Mouse (Mus musculus) inflammation-experienced regulatory T-cells, adult 16 weeks (primary cell): ENCODE results near the gene Itih2. TPM values are rescaled to one million over a fixed set of nuclear protein-coding genes. Genes with fewer than 3 reads are reported as not detected.

Experiments used
- polyA plus RNA-seq: library from polyadenylated mRNA; unstranded; fragments of 100-300 nt; shearing (Covaris generic); gene quantifications from one replicate; pipeline ENCODE4 v1.2.1, GENCODE M21; 2017

The Itih2 gene
- polyA plus RNA-seq, result not detected

DNA sequence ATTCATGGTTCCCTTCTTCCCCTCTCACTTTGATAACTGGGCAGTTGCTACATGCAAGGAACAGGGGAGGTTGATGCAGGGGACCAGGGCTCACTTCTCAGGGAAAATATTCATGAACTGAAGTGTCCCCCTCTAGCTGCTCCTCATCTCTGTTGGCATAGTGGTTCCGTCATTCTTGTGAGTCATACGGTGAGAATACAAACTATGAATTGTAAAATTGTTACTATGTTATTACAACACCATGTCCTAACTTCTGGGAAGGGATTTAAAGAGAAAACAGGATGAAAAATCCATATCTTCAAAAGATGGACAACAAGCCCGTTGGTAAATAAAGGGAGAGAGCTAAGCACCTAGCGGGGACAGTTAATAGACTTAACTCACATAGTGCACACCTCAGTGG lies at the start of gene Itih2:
Itih2 (minus strand) TSS at position 101 of the 400 bp plus-strand sequence.

GRCm38 (mm10) chr2:10153201-10154075 lies 22.2 kb upstream of the Itih2 start, which contains the start of gene Itih5:
TSS of gene Itih5 (plus strand) at chr2:10153571.

DNA sequence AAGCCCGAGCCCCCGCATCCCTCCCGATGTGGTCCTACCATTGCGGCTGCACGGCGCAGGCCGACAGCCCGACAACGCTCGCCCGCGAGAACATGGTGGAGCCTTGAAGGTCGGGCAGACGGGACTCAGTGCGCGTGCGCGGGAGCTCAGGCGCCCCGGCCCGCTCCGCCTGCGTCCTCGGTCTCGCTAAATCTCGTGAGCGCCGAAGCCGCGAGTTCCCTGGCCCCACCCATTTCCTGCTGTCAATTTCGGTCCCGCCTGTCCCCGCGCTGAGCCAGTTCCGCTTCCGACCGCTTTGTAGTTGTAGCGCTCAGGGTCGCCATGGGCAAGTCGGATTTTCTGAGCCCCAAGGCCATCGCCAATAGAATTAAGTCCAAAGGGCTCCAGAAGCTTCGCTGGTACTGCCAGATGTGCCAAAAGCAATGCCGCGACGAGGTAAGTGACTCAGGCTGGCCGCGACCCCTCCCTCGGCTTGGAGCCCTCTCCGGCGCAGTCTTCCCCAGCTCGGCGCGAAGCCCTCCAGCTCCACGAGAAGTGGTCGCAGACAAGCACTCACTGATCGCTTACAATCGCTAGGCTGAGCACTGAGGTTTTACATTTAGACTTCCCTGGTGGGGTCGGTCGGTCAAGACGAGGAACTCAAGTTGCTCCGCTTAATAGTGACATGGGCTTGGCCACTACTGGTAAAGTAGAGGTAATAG lies 50.7 kb downstream of the Itih2 start, which contains the start of the genes Atp5c1 and Kin:
Atp5c1 (minus strand) TSS at position 201 of the 701 bp plus-strand sequence.
Kin (plus strand) TSS at position 284 of the 701 bp plus-strand sequence.

GRCm38 (mm10) chr2:10048461-10048860 lies 82.7 kb downstream of the Itih2 start, which contains the start of gene Taf3:
TSS of gene Taf3 (minus strand) at chr2:10048596.

Other genes with a start within 250 kb of the Itih2 start
- 1.2 TPM for gene 9230102O04Rik, start 241.9 kb downstream of the Itih2 start, polyA plus RNA-seq
- 149 TPM for gene Gata3, start 241.4 kb downstream of the Itih2 start, polyA plus RNA-seq
- gene Taf3, start 82.8 kb downstream of the Itih2 start, polyA plus RNA-seq, result 26.1 TPM
- gene Atp5c1, start 50.9 kb downstream of the Itih2 start, polyA plus RNA-seq, result 438 TPM
- gene Kin, start 50.8 kb downstream of the Itih2 start, polyA plus RNA-seq, result 39.5 TPM
- 12.9 TPM for gene Itih5, start 22.2 kb upstream of the Itih2 start, polyA plus RNA-seq
- 6.5 TPM for gene Sfmbt2, start 239.1 kb upstream of the Itih2 start, polyA plus RNA-seq